Mouse (Mus musculus) limb, embryonic 15.5 days (tissue): Measurements from ENCODE around the gene Rilpl1. TPM values are rescaled to one million over a fixed set of nuclear protein-coding genes. Genes with fewer than 3 reads are reported as not detected.
"Not testable (repeated sequence)": the region's sequence is repeated elsewhere in the genome, so short reads cannot be mapped to it uniquely, and the experiment has no call there.

Source experiments
- ATAC-seq: fragments of 200-750 bp; cut with Nextera tagmentation; 2 replicates; pipeline ENCODE4 v1.8.0; 2017; ENCODE audit warnings: low read depth, moderate TSS enrichment; ENCODE audit not compliant: insufficient number of reproducible peaks, low FRiP score, low TSS enrichment
- H3K27ac ChIP-seq: fragments of 300-500 bp; sonication (generic); 2 replicates; pipeline ENCODE4 v1.5.1; 2015; ENCODE audit warnings: moderate library complexity, mild to moderate bottlenecking, inconsistent platforms
- H3K27me3 ChIP-seq: fragments of 300-500 bp; sonication (generic); 2 replicates; pipeline ENCODE4 v1.6.1; 2015; ENCODE audit warnings: inconsistent platforms
- H3K36me3 ChIP-seq: fragments of 300-500 bp; sonication (generic); 2 replicates; pipeline ENCODE4 v1.6.1; 2015; ENCODE audit warnings: inconsistent platforms
- H3K4me1 ChIP-seq: fragments of 300-500 bp; sonication (generic); 2 replicates; pipeline ENCODE4 v1.6.1; 2015; ENCODE audit warnings: inconsistent platforms
- H3K4me2 ChIP-seq: fragments of 300-500 bp; sonication (generic); 2 replicates; pipeline ENCODE4 v1.6.1; 2015; ENCODE audit warnings: mild to moderate bottlenecking, inconsistent platforms
- H3K4me3 ChIP-seq: fragments of 300-500 bp; sonication (generic); 2 replicates; pipeline ENCODE4 v1.5.1; 2015; ENCODE audit warnings: mild to moderate bottlenecking, inconsistent platforms
- H3K9ac ChIP-seq: fragments of 300-500 bp; sonication (generic); 2 replicates; pipeline ENCODE4 v1.6.1; 2015; ENCODE audit warnings: inconsistent platforms
- H3K9me3 ChIP-seq: fragments of 300-500 bp; sonication (generic); 2 replicates; pipeline ENCODE4 v1.6.1; 2016; ENCODE audit warnings: inconsistent platforms
- WGBS: fragments of 180-500 bp; shearing (Covaris S2); methylation state at CpG from one replicate; pipeline ENCODE4 v1.1.7; 2015; 5-methylcytosine and 5-hydroxymethylcytosine counted together
- polyA plus RNA-seq: library from polyadenylated mRNA; unstranded; fragments of >200 nt; fragmentation: Nextera tagmentation; extraction: Ambion mirVana; gene quantifications from 2 replicates; pipeline ENCODE4 v1.2.1, GENCODE M21; 2015

Gene Rilpl1
- polyA plus RNA-seq, 1 experiment from 2014 or later, result 23.7 TPM

DNA sequence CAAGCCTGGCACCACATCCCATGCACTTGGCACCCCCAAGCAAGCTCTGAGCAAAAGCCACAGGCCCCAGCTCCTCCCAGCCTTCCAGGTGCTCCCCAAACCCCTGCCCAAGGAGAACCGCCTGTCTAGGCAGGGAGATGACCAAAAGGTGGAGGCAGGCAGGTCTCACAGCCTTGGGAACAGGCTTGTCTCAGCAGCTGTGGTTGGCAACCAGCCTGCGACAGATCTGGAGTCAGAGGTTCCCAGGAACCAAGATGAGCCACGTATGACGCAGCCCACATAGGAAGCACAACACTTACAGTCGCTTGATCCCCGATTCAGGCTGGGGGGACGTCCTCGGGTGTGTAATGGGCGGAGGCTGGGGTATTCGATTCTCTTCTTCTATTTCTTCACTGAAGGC lies 29.6 kb downstream of the Rilpl1 start:
- no peak overlapping the region for H3K4me3 ChIP-seq
- no peak overlapping the region for H3K27ac ChIP-seq
- H3K36me3 ChIP-seq, result peaks cover 77% of the 10 kb centered on the region
- no peaks in the 10 kb centered on the region for H3K27me3 ChIP-seq
- no peak overlapping the region for H3K4me2 ChIP-seq
- no peak overlapping the region for H3K9ac ChIP-seq
- no peaks in the 10 kb centered on the region for H3K9me3 ChIP-seq
- H3K4me1 ChIP-seq, result no peaks in the 10 kb centered on the region
- 87% methylated on average over 10 of the region's 10 CpGs for WGBS
- ATAC-seq, result no peak

DNA sequence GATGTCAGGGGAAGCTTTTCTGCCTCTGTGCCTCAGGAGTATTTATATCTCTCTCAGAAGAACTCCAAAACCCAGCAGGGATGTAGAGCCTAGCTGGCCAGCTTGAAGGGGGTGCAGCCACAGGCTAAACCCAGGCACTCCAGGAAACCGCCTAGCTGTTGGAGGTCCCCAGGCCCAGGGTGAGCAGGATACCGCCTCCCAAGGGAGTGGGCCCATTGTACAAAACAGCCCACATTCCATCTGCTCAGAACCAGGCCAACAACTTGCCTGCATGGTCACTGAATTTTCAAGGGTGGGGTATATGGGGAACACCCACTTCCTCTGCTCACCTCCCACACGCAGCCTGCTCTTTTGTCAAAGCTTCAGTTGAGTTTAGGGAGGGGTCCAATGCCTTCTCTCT lies 30.6 kb downstream of the Rilpl1 start:
- Histone ChIP-seq H3K27me3 (no peaks in the 10 kb centered on the region), H3K9ac (no peak overlapping the region), H3K36me3 (peaks cover 80% of the 10 kb centered on the region), H3K4me3 (no peak overlapping the region), H3K4me1 (no peaks in the 10 kb centered on the region), H3K27ac (no peak overlapping the region), H3K4me2 (no peak overlapping the region), H3K9me3 (no peaks in the 10 kb centered on the region)
- 96% methylated on average over 3 of the region's 3 CpGs for WGBS
- ATAC-seq, result no peak

DNA sequence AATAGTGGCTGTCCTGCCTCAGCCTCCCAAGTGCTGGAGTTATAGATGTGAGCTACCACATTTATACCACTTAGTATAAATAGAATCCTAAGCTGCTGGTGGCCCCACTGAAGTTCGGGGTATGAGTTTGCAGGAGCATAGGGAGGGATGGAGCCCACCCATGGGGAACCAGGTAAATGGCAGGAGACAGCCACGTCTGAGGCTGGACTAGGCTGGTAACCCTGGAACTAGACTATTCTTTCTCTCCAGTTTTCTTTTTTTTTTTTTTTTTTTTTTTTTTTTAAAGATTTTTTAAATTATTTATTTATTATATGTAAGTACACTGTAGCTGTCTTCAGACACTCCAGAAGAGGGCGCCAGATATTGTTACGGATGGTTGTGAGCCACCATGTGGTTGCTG lies 31.2 kb downstream of the Rilpl1 start:
- not testable (repeated sequence) for H3K27ac ChIP-seq, H3K9me3 ChIP-seq, H3K4me3 ChIP-seq, H3K4me1 ChIP-seq, H3K27me3 ChIP-seq, ATAC-seq, H3K4me2 ChIP-seq, H3K9ac ChIP-seq
- 79% methylated on average over 4 of the region's 4 CpGs for WGBS
- H3K36me3 ChIP-seq, result peaks cover 80% of the 10 kb centered on the region

DNA sequence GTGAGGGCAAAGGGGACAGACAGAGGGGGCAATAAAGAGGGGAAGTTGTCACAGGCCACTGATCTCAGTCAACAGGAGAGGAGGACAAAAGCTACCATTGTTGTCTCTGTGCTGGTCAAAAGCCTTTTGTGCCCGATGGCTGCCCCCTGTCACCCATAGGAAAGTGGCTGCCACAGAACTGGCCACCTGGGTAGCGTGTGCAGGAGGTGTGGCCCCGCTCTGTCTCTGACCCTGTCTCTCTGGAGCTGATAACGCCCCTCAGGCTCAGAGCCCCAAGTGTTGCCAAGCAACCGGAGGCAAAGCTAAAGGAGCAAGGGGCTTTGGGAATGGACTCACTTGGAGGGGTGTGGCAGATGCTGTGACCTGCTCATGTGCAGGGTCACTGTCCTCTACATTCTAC lies 32.2 kb downstream of the Rilpl1 start:
- no peak overlapping the region for H3K4me2 ChIP-seq
- no peak for ATAC-seq
- H3K9me3 ChIP-seq, result no peaks in the 10 kb centered on the region
- H3K4me1 ChIP-seq, result no peaks in the 10 kb centered on the region
- no peak overlapping the region for H3K27ac ChIP-seq
- WGBS, result 68% methylated on average over 5 of the region's 5 CpGs
- no peak overlapping the region for H3K9ac ChIP-seq
- no peaks in the 10 kb centered on the region for H3K27me3 ChIP-seq
- H3K36me3 ChIP-seq, result peaks cover 86% of the 10 kb centered on the region
- no peak overlapping the region for H3K4me3 ChIP-seq

DNA sequence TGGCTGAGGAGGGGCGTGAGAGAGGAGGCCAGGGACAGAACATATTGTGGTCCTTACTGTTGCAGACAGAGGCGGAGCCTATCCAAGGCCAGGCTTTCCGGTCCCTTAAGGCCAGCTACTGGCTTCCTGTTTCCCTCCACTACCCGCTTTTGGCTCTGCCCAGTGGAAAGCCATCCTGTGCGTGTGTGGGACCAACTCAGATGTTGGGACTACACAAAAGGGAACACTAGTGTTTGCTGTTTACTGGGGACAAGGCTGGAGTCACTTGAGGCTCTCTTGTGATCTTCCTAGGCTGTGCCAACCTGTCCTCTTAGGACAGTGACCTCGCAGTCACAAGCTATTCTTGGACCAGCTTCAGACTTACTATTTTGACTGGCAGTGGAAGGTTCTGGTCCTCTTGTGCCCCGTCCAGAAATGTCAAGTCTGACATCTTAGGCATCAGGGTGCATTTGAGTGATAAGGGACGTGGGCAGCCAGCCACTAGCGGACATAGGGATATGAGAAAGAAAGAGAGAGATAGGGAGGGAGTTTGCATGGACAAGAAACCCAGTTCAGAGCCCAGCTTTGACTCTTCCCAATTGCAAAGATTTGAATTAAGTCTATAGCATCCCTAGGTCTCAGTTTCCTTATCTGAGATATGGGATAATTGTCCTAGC lies 32.8 kb downstream of the Rilpl1 start:
- Histone ChIP-seq H3K36me3 (peaks cover 86% of the 10 kb centered on the region), H3K9me3 (no peaks in the 10 kb centered on the region), H3K27ac (peak overlapping the region; percentile 30; the same call in 1 of the 2 replicates), H3K4me1 (no peaks in the 10 kb centered on the region), H3K9ac (no peak overlapping the region), H3K4me2 (no peak overlapping the region), H3K4me3 (no peak overlapping the region), H3K27me3 (no peaks in the 10 kb centered on the region)
- WGBS, result 68% methylated on average over 9 of the region's 9 CpGs
- ATAC-seq, result no peak

DNA sequence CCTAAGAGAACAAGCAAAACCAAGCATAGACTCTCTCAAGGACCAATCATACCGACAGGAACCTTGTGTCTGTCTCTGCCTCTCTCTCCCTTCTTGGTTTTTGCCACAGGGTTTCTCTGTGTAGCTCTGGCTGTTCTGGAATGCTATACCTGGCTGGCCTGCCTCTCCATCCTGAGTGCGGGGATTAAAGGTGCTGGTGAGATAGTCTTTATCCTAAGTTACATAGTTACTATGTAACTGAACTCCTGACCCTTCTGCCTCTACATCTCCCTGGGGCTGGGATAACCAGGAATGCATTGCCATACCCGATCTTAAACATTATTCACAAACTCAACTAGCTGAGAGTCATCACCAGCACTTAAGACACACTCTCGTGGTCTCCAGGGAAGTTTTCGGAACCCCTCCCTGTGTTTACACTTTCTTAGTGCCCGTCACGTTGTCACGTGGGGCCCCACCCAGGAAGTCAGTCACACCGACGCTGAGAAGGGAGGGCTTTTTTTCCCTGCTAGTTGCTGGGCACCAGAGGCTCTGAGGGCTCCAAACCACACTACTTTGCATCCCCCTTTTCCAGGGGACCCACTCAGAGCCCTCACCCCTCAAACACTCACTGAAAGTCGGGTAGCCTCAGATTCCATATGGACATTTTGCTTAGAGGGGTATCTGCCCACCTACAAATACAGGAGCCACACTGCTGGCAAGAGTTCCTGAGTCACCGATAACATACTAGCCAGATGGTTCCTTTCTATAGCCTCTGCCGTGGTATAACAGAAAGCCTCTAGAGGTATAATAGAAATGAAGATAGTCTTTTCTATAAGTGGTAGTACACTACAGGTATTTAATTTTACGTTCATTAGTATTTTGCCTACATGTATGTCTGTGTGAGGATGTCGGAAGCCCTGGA lies 34.3 kb downstream of the Rilpl1 start:
- no peak for ATAC-seq
- H3K27me3 ChIP-seq, result no peaks in the 10 kb centered on the region
- H3K36me3 ChIP-seq, result peaks cover 86% of the 10 kb centered on the region
- no peak overlapping the region for H3K27ac ChIP-seq
- H3K9ac ChIP-seq, result no peak overlapping the region
- H3K4me3 ChIP-seq, result no peak overlapping the region
- H3K4me2 ChIP-seq, result no peak overlapping the region
- H3K4me1 ChIP-seq, result no peaks in the 10 kb centered on the region
- WGBS, result 71% methylated on average over 15 of the region's 15 CpGs
- no peaks in the 10 kb centered on the region for H3K9me3 ChIP-seq

DNA sequence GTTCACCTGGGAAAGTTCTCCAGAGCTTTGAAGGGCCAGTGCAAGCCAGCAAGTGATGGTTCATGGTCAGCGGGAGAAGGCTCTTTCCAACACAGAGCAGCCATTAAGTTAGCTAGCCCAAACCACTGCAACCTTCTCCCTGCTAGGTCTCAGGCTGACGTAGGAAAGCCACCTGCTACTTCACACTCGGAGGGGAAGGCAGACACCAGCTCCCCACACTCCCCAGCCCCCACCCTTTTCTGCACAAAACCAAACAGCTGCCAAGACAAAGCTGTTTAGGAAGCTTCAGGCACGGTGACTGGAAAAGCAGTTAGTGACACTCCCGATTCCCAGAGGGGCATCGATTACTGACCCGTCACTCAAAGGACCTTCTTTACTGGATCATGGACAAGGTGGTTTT lies 35.6 kb downstream of the Rilpl1 start:
- no peak overlapping the region for H3K4me2 ChIP-seq
- H3K9ac ChIP-seq, result no peak overlapping the region
- no peaks in the 10 kb centered on the region for H3K4me1 ChIP-seq
- 76% methylated on average over 7 of the region's 7 CpGs for WGBS
- peaks cover 86% of the 10 kb centered on the region for H3K36me3 ChIP-seq
- no peaks in the 10 kb centered on the region for H3K27me3 ChIP-seq
- H3K9me3 ChIP-seq, result no peaks in the 10 kb centered on the region
- no peak overlapping the region for H3K4me3 ChIP-seq
- H3K27ac ChIP-seq, result no peak overlapping the region
- no peak for ATAC-seq

DNA sequence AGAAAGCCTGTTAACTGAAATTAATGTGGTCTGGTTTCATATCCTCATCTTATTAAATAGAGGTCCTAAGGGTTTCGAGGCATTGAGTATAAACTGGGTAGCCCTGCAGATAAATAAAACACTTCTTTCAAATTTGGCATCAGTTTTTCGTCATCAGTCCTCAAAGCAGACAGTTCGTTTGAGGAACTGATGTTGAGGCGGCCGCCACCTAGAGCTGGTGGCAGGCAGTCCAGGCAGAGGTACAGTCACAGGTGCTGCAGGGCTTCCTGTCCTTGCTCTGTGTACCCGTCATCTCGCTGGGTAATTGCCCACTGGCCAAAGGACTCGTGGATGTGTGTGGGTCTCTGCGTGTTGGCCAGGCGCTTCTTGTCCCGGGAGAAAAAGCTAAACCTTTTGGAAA lies 37.7 kb downstream of the Rilpl1 start:
- WGBS, result 81% methylated on average over 11 of the region's 11 CpGs
- H3K27ac ChIP-seq, result no peak overlapping the region
- no peak overlapping the region for H3K9ac ChIP-seq
- no peaks in the 10 kb centered on the region for H3K27me3 ChIP-seq
- H3K4me3 ChIP-seq, result no peak overlapping the region
- no peaks in the 10 kb centered on the region for H3K4me1 ChIP-seq
- peaks cover 82% of the 10 kb centered on the region for H3K36me3 ChIP-seq
- H3K4me2 ChIP-seq, result no peak overlapping the region
- no peak for ATAC-seq
- H3K9me3 ChIP-seq, result no peaks in the 10 kb centered on the region

DNA sequence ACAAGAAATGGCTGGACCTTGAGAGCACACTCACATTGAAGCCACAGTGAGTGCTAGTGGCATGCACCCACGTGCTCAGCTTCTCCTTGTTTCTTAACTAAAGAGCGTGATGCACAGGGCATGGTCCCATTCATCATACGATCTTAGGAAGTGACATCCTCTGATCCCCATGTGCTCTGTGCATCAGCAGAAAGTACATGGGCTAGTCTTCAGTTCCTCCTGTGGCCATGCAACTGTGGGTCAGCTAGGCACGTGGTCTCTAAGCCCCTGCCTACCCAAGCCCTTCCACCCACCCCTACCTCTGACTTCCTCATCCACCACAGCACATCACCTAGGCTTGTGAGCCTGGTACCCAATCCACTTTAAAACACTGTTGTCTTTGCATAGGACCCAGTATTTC lies 38.6 kb downstream of the Rilpl1 start:
- Histone ChIP-seq H3K4me1 (no peaks in the 10 kb centered on the region), H3K4me2 (no peak overlapping the region), H3K27me3 (no peaks in the 10 kb centered on the region), H3K4me3 (no peak overlapping the region), H3K9me3 (no peaks in the 10 kb centered on the region), H3K27ac (no peak overlapping the region), H3K36me3 (peaks cover 74% of the 10 kb centered on the region), H3K9ac (no peak overlapping the region)
- no peak for ATAC-seq
- 89% methylated on average over 4 of the region's 4 CpGs for WGBS

DNA sequence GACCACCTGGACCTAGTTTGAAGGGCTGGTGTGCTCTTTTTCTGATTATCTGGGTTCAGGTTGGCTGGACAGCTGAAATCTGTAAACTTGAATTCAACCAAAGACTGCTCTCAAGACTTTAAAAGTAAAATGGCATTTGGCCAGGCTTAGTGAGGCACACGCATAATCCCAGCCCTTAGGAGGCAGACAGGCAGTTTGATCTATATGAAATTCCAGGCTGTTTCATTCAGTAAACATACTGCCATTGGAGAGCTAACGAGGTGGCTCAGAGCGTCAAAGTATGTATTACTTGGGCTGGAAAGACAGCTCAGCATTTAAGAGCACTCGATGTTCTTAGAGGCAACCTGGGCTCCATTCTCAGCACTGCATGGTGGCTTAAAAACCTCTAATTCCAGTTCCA lies 39.5 kb downstream of the Rilpl1 start:
- no peak for ATAC-seq
- peaks cover 65% of the 10 kb centered on the region for H3K36me3 ChIP-seq
- no peak overlapping the region for H3K9ac ChIP-seq
- H3K4me1 ChIP-seq, result no peaks in the 10 kb centered on the region
- 76% methylated on average over 4 of the region's 4 CpGs for WGBS
- no peak overlapping the region for H3K4me3 ChIP-seq
- H3K9me3 ChIP-seq, result no peaks in the 10 kb centered on the region
- no peak overlapping the region for H3K4me2 ChIP-seq
- H3K27me3 ChIP-seq, result no peaks in the 10 kb centered on the region
- no peak overlapping the region for H3K27ac ChIP-seq

DNA sequence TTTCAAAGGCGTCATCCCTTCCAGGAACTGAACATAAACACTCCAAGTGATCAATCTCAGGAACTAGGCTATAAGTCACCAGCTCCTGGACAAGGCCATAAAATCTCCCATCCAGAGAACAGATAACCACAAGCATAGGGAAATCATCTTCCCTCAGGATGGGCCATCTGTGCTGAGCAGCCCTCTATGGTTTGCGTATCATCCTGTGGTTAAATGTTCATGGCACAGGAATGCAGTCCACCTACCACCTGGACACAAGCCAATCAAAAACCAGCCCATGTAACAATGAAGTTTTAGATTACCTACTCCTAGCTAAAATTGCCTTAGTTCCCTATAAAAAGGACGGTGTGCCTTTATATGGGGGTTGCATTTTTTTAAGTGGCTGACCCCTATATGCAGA lies 42.3 kb downstream of the Rilpl1 start:
- no peak overlapping the region for H3K27ac ChIP-seq
- no peaks in the 10 kb centered on the region for H3K27me3 ChIP-seq
- H3K4me1 ChIP-seq, result peaks cover 11% of the 10 kb centered on the region; the same call in 1 of the 2 replicates
- no peak overlapping the region for H3K4me2 ChIP-seq
- H3K4me3 ChIP-seq, result no peak overlapping the region
- H3K9ac ChIP-seq, result no peak overlapping the region
- H3K9me3 ChIP-seq, result no peaks in the 10 kb centered on the region
- H3K36me3 ChIP-seq, result peaks cover 38% of the 10 kb centered on the region
- no peak for ATAC-seq
- 68% methylated on average over 3 of the region's 3 CpGs for WGBS

DNA sequence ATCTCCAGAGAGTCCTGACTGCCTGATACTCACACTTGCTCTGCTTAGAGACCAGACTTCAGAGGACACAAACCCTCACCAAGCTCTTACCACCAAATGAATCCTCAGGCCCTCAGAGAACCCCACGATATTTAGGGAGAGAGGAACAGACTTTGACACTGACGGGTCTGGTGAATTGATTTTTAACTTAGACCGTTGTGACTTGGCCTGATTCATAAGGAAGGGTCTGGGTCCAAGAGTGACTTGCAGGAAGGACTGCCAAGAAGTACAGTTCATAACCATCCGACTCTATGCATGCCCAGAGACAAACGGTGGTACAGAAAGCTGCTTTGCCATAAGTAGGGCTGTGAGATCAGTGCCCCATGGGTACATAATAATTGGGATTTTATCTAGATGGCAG lies 45.5 kb downstream of the Rilpl1 start:
- 91% methylated on average over 5 of the region's 5 CpGs for WGBS
- 0 out of 2 replicates have a peak, but pooled peaks cover 7% of the 10 kb centered on the region for H3K36me3 ChIP-seq

More for the DNA sequence above, 45.5 kb downstream of the Rilpl1 start:
- no peaks in the 10 kb centered on the region for H3K27me3 ChIP-seq
- H3K27ac ChIP-seq, result no peak overlapping the region
- H3K4me3 ChIP-seq, result no peak overlapping the region
- H3K4me2 ChIP-seq, result no peak overlapping the region
- H3K9me3 ChIP-seq, result no peaks in the 10 kb centered on the region
- ATAC-seq, result no peak
- H3K9ac ChIP-seq, result no peak overlapping the region
- peaks cover 16% of the 10 kb centered on the region; the same call in 1 of the 2 replicates for H3K4me1 ChIP-seq
